Mouse (Mus musculus) A20 (cell line): ENCODE data around the gene Qtrt1.

Experiments
- DNase-seq: peaks from one replicate; pipeline ENCODE4 v3.0.0-alpha.2; 2011; ENCODE audit warnings: low read depth, low spot score

The Qtrt1 gene

DNA sequence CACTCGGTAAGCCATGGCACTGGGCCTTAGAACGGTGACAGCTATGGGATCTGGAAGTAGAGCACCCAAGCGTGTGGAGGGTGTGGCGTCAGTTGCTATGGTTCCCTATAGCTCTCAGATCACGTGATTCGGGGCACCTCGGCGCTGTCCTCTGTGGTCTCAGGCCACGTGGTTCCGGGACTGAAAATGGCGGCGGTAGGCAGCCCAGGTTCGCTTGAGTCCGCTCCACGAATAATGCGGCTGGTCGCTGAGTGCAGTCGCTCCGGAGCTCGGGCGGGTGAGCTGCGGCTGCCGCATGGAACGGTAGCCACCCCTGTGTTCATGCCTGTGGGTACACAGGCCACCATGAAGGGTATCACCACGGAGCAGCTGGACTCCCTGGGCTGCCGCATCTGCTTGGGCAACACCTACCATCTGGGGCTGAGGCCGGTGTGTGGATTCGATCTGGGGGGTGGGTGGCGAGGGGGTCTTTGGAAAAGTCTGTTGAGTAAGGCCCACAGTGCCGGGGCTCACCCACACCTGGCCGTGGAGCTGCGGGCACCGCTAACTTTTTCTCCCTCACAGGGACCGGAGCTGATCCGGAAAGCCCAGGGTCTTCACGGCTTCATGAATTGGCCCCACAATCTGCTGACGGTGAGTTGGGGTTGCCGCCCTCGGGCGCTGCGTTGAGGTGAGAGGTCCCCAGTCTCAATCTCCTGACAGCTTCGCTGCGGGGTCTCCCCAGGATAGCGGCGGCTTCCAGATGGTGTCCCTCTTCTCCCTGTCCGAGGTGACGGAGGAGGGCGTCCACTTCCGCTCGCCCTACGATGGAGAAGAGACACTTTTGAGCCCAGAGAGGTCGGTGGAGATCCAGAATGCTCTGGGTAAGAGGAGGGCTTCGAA is at the start of gene Qtrt1:
TSS of gene Qtrt1 (plus strand) at position 169 of the 882 bp plus-strand sequence.
- peak; percentile 80 for DNase-seq

DNA sequence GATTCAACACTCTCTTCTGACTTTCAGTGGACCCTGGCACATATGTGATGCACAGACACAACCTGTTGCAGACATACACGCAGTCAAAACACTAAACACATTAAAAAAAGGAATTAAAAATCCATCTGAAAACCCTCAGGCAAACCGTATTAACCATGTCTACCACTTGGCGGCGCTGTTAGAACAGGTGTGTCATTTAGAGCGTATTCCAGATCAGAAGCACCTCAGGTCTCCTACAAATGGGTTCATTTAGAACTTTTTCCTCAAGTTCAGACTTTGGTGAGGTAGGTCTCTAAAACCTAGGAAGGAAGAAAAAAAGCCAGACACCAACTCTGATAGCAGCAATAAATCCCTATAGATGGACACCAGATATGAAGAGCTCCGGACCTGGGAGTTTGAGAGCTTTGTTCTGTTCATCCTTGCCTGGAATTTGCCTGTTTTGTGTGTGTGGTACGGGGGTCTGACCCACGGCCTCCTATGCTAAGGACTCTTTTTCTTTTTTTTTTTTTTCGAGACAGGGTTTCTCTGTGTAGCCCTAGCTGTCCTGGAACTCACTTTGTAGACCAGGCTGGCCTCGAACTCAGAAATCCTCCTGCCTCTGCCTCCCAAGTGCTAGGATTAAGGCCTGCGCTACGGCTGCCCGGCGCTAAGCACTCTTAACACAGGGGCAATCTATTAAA is 45.0 kb upstream of the Qtrt1 start:
- peak; percentile 74 for DNase-seq

DNA sequence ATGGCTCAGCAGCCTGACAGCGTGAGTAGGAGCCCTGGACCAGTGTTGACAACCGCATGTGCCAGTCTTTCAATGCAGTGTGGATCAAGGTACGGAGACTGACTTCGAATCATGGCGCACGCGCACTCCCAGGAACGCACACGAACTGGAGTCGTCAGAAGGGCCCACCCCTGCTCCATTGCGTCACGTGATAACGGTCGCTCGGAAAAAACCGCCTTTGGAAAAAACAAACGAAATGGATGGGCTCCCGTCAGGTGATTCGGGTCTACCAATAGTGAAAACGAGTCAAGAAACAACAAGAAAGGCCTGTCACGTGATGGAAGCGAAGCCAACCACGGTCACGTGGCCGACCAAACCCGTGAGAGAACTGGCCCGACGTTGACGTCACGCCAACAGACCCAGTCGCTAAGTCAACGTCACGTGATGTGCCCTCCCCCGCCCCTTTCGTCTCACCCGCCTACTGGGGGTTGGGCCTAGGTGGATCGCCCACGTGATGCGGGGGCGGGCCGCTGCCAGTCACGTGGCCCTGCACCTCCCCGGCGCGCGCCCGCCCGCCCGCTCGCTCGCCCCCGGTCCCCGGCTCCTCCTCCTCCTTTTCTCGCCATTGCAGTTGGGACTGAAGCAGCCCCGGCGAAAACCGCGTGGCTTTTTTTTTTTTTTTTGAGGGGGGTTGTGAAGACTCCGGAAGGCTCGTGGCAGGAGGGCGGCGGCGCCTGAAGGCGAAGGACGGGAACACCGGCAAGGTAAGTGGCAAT is 44.1 kb upstream of the Qtrt1 start, which contains the start of gene Ilf3:
TSS of gene Ilf3 (plus strand) at position 515 of the 755 bp plus-strand sequence.
- DNase-seq: peak; percentile 96

DNA sequence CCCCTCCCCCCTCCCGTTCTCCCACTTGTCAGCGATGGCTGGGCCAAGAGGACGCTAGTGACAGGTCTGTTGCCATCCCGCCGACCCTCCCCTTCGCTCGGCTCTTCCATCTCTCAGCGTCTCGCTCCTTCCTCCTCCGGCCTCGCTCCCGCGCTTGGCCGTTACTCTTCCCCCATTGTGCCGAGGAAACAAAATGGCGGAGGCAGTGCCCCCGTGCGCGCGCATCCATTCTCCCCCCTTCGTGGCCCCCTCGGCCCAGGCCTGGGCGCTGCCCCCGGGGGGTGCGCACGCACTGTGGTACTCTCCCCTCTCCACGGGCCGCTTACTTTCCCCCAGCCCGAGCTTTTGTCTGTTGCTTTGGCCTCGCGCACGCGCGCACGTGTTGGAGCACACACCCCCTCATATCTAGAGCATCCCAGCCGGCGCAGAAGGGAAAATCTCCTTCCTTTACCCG is 43.5 kb upstream of the Qtrt1 start:
- DNase-seq: peak; percentile 77

DNA sequence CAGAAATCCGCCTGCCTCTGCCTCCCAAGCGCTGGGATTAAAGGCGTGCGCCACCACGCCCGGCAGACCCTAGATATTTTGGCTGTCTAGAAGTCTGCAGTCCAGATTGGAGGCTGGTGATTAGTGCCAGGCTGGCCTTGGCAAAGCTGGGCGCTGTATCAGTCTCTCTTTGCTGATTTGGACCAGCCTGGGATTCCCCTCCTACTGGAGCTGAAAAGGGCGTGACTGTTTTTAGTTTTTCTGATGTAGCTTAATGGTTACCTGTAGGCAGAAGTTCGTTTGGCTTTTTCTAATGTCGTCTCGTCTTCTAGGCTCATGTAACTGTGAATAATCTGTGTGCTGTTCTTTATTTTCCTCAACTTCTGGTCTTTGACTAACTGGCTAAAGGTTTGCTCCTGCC is 42.6 kb upstream of the Qtrt1 start:
- peak; percentile 20 for DNase-seq

DNA sequence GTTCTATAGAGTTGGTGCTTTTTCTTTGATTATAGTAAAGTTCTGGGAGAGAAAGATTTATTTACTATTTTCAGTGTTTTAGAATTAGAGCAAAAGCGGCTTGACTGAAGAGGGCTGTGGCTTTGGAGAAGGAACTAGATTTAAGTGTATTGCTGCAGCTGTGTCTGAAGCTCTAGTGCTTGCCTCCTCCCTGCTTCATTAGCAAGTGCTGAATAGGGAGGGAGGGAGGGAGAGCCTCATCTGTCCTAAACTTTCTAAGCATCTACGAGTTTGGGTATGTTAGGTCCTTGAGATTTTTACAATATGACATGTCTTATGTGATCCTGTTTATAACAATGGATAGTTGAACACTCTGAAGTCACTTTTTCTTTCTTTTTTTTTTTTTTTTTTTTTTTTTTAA is 40.8 kb upstream of the Qtrt1 start:
- DNase-seq: peak; percentile 7

DNA sequence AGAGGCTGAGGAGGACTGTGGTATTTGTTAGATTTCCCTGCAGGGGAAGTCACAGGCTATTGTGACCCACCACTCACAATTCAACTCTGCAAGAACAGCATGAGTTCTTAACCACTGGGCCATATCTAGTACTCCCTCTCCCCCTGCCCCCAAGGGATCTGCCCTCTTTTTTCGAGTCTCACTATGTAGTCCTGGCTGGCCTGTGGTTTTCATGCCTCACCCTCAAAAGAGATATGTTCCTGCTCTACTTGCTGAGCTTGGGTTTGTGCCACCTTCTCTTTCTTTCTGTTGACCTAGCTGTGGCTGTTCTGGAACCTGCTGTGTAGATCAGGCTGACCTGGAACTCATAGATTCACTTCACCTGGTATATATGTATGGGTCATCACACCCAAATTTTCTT is 39.1 kb upstream of the Qtrt1 start:
- DNase-seq: no peak

DNA sequence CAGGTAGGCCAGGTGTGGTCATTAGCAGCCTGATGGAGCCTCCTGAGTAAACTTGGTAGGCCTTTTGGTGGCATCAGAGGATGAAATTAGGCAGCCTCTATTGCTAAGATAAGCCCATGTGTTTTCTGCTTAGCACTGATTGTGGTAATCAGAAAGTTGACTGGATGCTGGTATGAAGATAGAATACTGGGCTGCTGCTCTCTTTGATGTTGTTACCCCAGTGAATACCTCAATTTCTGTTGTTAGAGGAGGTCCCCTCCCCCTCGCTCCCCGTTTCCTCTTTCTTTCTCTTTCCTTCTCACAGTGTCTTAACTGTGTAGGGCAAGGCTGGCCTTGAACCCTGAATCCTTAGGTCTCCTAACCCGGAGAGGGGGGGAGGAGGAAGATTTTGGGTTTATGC is 32.4 kb upstream of the Qtrt1 start:
- DNase-seq: no peak

DNA sequence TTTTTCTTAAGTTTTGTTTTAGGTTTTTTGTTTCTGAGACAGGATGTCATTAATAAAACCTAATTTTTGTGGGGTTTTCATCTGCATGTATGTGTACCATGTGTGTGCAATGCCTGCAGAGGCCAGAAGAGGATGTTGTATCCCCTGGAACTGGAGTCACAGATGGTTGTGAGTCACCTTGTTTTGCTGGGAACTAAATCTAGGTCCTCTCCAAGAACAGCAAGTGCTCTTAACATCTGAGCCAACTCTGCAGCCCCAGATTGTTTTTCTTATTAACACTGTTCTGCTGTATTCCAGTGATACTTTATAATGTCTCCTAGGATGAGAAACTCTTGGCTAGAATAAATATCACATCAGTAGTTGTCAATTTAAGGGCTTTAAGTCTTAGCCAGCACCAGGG is 30.8 kb upstream of the Qtrt1 start:
- no peak for DNase-seq

DNA sequence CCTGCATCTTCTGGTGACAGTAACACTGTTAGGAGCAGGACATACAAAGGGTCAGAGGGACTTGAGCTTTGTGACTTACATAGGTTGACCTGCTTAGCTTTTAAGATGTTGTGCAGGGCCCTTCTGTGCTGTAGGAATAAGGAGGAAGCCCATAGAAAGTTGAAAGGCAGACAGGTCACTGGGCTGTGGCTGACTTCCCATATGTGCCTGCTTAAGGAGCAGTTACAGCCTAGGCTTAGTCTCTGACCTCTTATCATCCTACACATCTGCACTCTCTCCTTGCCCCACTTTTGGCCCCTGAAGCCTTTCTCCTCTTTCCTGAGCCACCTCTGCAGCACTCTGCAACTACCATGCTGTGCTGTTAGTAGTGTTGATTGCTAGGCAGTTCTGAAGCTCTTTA is 27.7 kb upstream of the Qtrt1 start:
- DNase-seq: no peak

DNA sequence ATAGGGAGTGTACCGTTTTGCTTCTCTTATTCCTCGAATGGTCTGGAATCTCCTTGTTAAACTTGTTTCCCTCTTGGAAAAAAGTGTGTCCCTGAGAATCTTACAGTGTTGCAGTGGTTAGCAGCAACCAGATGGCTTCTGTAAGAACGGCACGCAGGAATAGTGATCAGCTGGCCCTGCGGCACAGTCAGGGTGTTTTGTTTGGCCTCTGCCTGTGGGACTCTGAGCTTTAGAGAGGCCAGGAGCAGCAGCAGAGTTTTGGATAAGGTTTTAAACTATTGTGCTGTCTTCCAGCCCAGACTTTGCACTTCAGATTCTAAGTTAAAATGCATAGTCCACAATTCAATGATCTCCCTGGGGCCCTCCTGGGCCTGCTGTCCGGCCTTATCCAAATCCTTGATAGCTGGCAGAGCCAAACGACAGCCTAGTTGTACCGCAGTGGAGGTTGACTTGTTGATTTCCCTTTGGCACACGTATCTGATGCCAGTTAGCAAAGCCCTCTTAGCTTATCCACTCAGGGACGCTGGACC is 18.9 kb upstream of the Qtrt1 start:
- no peak for DNase-seq

DNA sequence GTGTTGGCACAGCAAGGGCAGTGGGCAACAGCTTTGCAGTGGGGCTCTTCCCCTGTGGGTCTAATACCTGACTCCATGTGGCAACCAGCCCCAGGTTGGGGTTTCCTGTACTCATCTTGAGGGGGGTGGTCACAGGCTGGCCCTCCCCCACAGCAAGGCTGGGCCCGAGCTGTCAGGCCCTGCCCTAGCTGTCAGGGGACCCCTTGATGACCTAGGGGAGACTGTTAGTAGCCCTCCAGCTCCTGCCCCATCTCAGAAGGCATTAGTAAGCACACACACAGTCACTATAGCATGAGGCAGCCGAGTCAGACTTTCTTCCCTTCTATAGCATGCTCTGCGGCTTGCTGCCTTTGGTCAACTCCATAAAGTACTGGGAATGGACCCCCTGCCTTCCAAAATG is 15.9 kb upstream of the Qtrt1 start:
- no peak for DNase-seq

DNA sequence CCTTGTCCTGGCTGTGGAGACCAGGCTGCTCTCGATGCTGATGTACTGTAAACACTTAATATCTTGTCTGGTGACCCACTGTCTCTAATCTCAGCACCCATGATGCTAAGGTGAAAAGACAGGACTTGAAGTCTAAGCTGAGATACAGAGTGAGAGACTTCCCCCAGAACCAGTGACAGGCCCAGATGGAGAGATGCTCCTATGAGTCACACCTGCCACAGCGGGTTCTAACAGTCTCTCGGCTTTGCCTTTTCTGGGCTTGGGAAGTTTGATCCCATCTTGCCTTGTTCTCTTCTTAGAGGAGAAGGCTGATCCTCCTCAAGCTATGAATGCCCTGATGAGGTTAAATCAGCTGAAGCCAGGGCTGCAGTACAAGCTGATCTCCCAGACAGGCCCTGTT is 14.5 kb upstream of the Qtrt1 start:
- no peak for DNase-seq

DNA sequence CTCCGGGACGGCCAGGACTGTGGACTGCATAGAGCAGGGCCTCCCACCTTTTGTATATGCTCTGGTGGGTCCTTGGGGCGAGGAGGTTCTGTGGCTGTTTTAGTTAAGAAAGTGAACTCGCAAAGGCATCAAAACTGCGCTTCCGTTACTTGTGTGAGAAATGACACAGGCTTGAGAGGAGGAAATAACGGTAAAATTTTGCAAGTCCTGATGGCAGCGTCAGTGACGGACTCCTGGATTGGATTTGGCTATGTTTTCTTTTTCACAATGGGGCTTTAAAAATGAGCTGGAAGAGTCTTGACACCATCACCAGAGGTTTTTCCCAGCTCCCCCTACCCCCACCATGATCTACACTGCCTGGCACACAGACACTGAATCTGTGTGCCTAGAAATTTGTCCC is 10.6 kb upstream of the Qtrt1 start:
- no peak for DNase-seq

DNA sequence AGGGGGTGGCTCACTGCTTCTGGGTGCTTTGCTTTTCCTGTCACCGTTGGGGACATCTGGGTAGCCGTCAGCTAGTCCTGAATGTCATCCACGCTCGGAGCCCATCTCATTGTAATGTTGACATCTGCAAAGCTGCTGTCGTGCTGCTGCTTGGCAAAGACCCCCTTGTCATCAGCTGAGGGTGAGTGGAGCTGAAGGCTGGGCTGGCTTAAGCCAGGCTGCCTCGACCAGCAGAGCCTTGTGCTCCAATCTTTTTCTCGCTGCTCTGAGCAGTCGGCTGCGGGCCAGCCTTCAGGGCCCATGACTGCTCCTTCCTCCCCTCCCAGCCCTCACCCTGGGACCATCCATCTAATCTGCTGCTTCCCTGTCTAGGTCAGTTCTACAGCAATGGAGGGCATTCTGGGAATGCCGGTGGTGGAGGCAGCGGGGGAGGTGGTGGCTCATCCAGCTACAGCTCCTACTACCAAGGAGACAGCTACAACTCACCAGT is 8.8 kb upstream of the Qtrt1 start:
- no peak for DNase-seq

DNA sequence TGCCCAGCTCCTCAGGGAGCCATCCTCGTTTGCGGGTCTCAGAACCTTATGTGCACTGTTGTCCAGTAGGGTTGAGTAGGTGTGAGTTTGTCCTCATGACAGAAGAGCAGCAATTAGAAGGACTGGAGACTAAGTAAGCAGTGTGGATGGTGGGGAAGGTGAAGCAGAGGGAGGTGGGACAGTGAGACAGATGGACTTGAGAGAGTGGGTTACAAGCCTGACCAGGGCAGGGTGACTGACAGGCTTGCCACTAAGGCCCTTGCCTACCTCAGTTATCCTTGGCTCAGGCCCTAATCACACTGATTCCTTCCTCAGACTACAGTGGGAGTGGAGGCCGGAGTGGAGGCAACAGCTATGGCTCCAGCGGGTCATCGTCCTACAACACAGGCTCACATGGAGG is 7.9 kb upstream of the Qtrt1 start:
- no peak for DNase-seq

DNA sequence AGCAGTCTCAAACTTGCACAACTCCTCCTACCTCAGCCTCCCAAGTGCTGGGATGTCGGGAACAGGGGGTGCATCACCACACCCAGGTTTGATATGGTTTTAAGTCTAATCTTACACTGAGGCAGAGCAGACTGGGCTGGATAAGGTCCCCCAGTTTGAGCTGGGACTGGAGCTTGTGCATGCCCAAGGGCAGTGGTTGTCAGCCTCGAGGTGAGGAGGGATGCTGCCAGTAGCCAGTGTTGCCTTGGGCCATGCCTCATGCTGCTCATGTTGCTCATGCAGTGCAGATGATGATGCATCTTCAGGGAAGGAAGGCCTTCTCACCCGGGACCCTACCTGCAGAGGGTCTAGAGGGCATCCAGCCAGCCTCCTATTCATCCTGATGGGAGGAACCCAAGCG is 6.1 kb upstream of the Qtrt1 start:
- DNase-seq: no peak

DNA sequence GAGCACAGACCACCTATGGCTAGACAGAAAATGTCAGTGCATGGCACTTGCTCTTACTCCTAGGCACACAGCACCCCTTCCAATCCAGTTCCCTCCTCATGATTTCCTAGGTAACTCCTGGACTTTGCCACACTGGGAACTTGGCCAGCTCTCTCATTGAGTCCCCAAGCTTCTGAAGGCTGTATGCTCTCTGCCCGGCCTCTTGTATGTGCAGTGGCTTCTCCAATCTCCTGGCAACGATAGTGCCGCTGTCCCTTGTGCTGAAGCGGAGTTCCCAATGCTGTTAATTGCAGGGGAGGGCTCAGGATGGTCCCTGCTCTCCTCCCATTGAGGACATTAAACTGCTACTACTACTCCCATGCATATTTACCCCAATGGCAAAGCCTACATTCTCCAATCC is 3.7 kb upstream of the Qtrt1 start:
- no peak for DNase-seq

DNA sequence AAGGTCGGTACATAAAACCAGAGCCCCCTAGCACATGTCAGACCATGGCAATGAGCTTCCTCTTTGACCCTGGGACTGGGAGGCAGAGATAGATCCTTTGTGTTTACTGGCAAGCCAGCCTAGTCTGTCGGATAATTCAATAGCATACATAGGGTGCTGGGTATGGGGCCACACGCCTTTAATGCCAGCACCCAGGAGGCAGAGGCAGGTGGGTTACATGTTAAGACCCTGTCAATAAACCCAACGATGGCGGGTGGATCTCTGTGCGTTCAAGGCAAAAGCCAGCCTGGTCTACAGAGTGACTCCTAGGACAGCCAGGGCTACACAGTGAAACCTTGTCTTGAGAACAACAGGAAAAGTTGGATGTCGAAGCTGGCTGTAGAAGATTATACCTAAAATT is 3.0 kb upstream of the Qtrt1 start:
- no peak for DNase-seq

DNA sequence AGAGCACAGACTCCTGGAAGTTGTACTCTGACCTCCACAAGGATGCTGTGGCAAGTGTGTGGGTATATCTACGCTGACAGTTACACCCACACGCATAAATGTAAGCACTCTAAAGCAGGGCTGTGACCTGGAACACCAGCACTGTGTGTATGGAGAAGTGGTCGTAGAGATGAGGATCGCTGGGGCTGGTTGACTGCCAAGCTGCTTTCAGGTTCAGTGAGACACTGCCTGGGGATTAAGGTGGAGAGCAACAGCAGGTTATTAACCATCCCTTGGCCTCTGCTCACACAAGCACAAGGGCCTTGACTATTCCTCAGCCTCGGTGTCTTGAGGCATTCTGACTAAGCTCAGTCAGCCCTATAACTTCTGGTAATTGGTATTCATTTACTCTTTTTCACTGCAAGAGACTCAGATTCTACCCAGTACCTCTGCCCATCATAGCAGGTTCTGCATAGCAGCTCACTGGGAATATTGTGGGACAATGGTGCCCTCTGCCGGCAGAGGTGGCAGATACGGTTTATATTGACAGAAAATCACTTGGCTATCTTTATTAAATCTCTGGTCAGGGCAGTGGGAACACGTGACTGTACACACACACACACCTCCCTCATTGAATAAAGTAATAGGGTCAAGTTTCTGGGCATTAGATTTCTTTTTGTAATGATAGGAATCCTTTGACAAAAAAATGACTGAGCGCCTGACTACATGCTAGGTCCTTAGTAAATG is 1.9 kb upstream of the Qtrt1 start:
- DNase-seq: peak; percentile 69

DNA sequence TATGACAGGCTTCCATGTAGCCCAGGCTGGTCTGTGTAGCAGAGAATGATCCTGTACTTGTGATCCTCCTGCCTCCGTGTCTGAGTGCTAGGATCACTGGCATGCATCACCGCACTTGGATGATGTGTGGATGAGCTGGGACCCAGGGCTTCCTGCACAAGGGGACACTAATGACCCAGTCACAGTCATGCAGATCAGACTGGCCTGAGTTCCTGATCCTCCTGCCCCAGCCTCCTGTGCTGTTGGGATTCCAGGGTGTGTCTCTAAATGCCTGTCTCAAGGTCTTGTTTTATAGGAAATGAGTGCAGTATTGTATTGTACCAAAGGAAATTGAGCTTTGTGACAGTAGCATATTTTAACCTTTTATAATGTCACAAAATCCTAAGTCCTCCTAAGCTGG is 6.2 kb downstream of the Qtrt1 start:
- no peak for DNase-seq
